Mouse (Mus musculus) bone marrow macrophage, adult 2 months (primary cell): ENCODE measurements around the gene Senp1.

Source experiments
- CTCF ChIP-seq: IDR thresholded peaks from 2 replicates; pipeline ENCODE4 v1.5.1; 2012; ENCODE audit warnings: low read depth, mild to moderate bottlenecking, low read length, moderate library complexity
- POLR2A ChIP-seq: IDR thresholded peaks from 2 replicates; pipeline ENCODE4 v1.6.1; 2012; ENCODE audit warnings: mild to moderate bottlenecking, low read depth, low read length, borderline replicate concordance

DNA sequence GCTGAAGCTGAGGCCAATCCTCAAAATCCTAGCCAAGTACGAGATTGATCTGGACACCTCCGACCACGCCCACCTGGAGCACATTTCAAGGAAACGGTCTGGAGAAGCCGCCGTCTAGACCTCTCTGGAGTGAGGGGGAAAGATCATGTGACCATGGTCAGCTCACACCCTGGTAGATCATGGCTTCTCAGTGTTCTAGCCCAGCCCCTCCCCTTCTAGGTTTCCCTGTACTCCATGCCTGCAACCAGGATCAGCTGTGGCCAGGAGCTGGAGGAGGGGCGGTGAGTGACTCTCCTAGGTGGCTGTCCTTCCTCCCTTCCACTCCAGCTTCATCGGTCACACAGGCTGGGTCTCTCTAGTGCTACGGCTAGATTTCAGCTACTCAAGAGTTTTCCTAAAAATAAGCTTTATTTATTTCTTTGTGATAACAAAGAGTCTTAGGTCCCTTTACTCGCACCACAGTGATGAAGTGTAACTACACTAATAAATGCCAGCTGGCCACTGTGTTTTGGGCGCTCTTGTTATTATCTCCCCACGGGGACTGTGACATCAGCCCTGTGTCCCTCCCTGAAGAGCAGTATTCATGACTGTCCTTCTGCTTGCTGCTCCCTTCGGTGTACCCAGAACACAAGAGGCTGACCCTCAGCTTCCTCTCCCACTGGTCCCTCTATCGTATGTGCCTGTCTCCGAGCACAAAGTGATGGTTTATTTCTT lies 38.6 kb upstream of the Senp1 start:
- TF ChIP-seq CTCF (no peak), POLR2A (no peak)
